Mouse (Mus musculus): Measurements from ENCODE around the gene Idh3b.

- TF ChIP-seq GABPA (IDR thresholded peaks at IDR 0.05; ENCODE audit: insufficient replicate concordance, low read depth, low read length) (no peak), POLR2A (IDR thresholded peaks at IDR 0.05; ENCODE audit: low read depth, low read length) (no peak), TBP (conservative IDR thresholded peaks at IDR 0.05; ENCODE audit: low read depth, low read length) (no peak), CTCF (conservative IDR thresholded peaks at IDR 0.05 in 1 of 2, IDR thresholded peaks at IDR 0.05 in 1 of 2; ENCODE audit: low read depth in 2 of 2, low read length in 2 of 2) (no peak), EP300 (IDR thresholded peaks at IDR 0.05; ENCODE audit: low read length) (no peak), TCF12 (IDR thresholded peaks at IDR 0.05; ENCODE audit: low read depth, low read length) (no peak), USF2 (conservative IDR thresholded peaks at IDR 0.05; ENCODE audit: low read depth, low read length) (no peak), NRF1 (IDR thresholded peaks at IDR 0.05; ENCODE audit: low read depth, low read length) (no peak), RCOR1 (conservative IDR thresholded peaks at IDR 0.05; ENCODE audit: low read depth, low read length) (no peak), MAFK (IDR thresholded peaks at IDR 0.05; ENCODE audit: insufficient replicate concordance, low read length) (no peak)
Measured at GRCm38 (mm10) chr2:130248226-130248625, 36.1 kb downstream of the Idh3b start.
